Mouse (Mus musculus) limb, embryonic 14.5 days (tissue): ENCODE results near the gene Scap. TPM values are rescaled to one million over a fixed set of nuclear protein-coding genes. Genes with fewer than 3 reads are reported as not detected.

Experiments
- ATAC-seq: fragments of 200-750 bp; cut with Nextera tagmentation; 2 replicates; pipeline ENCODE4 v1.8.0; 2017; ENCODE audit warnings: low read depth, moderate number of reproducible peaks, moderate TSS enrichment; ENCODE audit not compliant: low FRiP score
- DNase-seq: peaks from one replicate; pipeline ENCODE4 v3.0.0-alpha.2; 2015; ENCODE audit warnings: low spot score
- H3K27ac ChIP-seq: fragments of 300-500 bp; sonication (generic); replicated peaks from 2 replicates; pipeline ENCODE4 v1.5.1; 2014; ENCODE audit warnings: low read depth, mild to moderate bottlenecking, low read length, moderate library complexity, mixed read lengths
- H3K27me3 ChIP-seq: fragments of 300-500 bp; sonication (generic); 2 replicates; pipeline ENCODE4 v1.6.1; 2014; ENCODE audit warnings: low read length, mixed read lengths; ENCODE audit not compliant: control insufficient read depth, insufficient read depth
- H3K36me3 ChIP-seq: fragments of 300-500 bp; sonication (generic); 2 replicates; pipeline ENCODE4 v1.6.1; 2014; ENCODE audit warnings: mild to moderate bottlenecking, low read length, moderate library complexity, mixed read lengths; ENCODE audit not compliant: control insufficient read depth, insufficient read depth
- H3K4me1 ChIP-seq: fragments of 300-500 bp; sonication (generic); 2 replicates; pipeline ENCODE4 v1.6.1; 2014; ENCODE audit warnings: antibody characterized with exemption, low read length, mixed read lengths; ENCODE audit not compliant: control insufficient read depth, insufficient read depth
- H3K4me2 ChIP-seq: fragments of 300-500 bp; sonication (generic); replicated peaks from 2 replicates; pipeline ENCODE4 v1.6.1; 2014; ENCODE audit warnings: low read depth, mild to moderate bottlenecking, low read length, moderate library complexity; ENCODE audit not compliant: severe bottlenecking
- H3K4me3 ChIP-seq: fragments of 300-500 bp; sonication (generic); replicated peaks from 2 replicates; pipeline ENCODE4 v1.5.1; 2014; ENCODE audit warnings: low read length
- H3K9ac ChIP-seq: fragments of 300-500 bp; sonication (generic); 2 replicates; pipeline ENCODE4 v1.6.1; 2014; ENCODE audit warnings: mild to moderate bottlenecking, low read depth, low read length, moderate library complexity; ENCODE audit not compliant: severe bottlenecking
- H3K9me3 ChIP-seq: fragments of 300-500 bp; sonication (generic); 2 replicates; pipeline ENCODE4 v1.6.1; 2016; ENCODE audit warnings: low read length; ENCODE audit not compliant: control insufficient read depth
- POLR2A ChIP-seq: fragments of 200-500 bp; IDR thresholded peaks from 2 replicates; pipeline ENCODE4 v1.8.0; 2012; ENCODE audit warnings: inconsistent platforms, mild to moderate bottlenecking, moderate library complexity, borderline replicate concordance; ENCODE audit not compliant: insufficient read depth, insufficient read length; ENCODE audit errors: extremely low read depth
- WGBS: fragments of 180-500 bp; shearing (Covaris S2); extraction: QIAGEN DNeasy Blood & Tissue Kit; methylation state at CpG from one replicate; pipeline ENCODE4 v1.1.7; 2014; 5-methylcytosine and 5-hydroxymethylcytosine counted together
- polyA plus RNA-seq, 2 experiments: library from polyadenylated mRNA; depleted of rRNA in 1 of 2; stranded (reverse) in 1 of 2; unstranded in 1 of 2; fragments of >200 nt; fragmentation: Nextera tagmentation in 1 of 2; extraction: Ambion mirVana in 1 of 2; gene quantifications; 2 replicates each; pipeline versions ENCODE4 v1.2.1 to v1.2.3; 2012 to 2014

Scap gene
- polyA plus RNA-seq, 2 experiments: 28.4 to 30.3 TPM

DNA sequence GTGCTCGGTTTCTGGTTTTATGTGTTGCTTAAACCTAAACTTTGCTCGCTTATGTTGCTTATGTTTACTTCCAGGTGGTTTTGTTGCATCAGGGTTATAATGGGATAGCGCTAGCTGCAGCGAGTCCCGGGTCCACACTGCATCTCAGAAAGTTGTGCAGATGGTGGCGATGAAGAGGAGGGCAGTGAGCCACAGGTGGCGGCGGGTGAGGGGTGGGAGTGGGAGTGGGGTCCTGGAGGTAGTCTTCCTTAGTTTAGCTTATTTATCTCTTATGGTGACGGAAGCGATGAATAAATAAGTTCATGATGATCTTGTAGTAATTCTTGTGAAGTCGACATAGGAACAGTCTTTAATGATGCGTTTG lies 790 bp downstream of the Scap start:
- H3K9ac ChIP-seq: peak overlapping the region; percentile 70
- DNase-seq (no peak), ATAC-seq (peak; percentile 10; the same call in 1 of the 2 replicates)
- peak overlapping the region; percentile 75 for H3K4me2 ChIP-seq
- TF ChIP-seq POLR2A: no peak
- WGBS: 9% methylated on average over 12 of the region's 12 CpGs
- H3K36me3 ChIP-seq: no peaks in the 10 kb centered on the region
- H3K27ac ChIP-seq: no peak overlapping the region
- peak overlapping the region; percentile 81 for H3K4me3 ChIP-seq
- H3K9me3 ChIP-seq: no peaks in the 10 kb centered on the region
- H3K27me3 ChIP-seq: no peaks in the 10 kb centered on the region
- H3K4me1 ChIP-seq: peaks cover 4% of the 10 kb centered on the region; the same call in 1 of the 2 replicates

GRCm38 (mm10) chr9:110334849-110335248 lies 1.8 kb downstream of the Scap start:
- Histone ChIP-seq H3K27me3 (no peaks in the 10 kb centered on the region), H3K4me3 (no peak overlapping the region), H3K9me3 (no peaks in the 10 kb centered on the region), H3K27ac (no peak overlapping the region), H3K4me2 (no peak overlapping the region), H3K9ac (no peak overlapping the region), H3K36me3 (no peaks in the 10 kb centered on the region), H3K4me1 (peaks cover 4% of the 10 kb centered on the region; the same call in 1 of the 2 replicates)
- DNase-seq (no peak), ATAC-seq (no peak)
- whole genome bisulfite sequencing: 62% methylated on average over 8 of the region's 8 CpGs
- TF ChIP-seq POLR2A: no peak

DNA sequence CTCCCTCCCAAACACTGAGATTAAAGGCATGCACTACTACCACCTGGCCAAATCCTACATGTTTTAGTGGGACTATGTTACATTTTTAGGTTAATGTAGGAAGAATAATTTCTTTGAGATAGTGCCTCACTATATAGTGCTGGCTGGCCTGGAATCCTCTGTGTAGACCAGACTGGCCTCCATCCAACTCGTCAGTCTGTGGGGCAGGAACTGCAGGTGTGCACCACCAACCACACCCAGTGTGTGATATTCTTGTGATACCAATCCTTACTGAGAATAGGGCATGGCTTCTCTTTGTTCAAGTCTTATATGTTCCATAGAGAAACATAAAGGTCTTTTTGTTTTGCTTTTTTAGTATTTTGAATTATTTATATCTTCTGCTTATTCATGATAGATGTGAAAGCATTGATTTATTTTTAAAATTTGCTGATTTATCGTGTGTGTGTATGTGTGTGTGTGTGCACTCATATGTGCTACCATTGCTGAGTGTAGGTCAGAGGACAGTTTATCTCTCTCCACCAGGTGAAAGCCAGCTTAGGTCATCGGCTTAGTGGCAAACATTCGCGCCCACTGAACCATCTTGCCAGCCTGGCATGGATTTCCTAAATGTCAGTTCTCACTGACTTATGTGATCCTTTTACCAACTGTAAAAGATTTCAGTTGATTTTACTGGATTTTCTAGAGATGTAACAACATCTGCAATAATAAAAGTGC lies 7.1 kb downstream of the Scap start:
- Histone ChIP-seq H3K4me3 (no peak overlapping the region), H3K27ac (no peak overlapping the region), H3K4me2 (no peak overlapping the region), H3K9ac (no peak overlapping the region), H3K4me1 (no peaks in the 10 kb centered on the region), H3K9me3 (no peaks in the 10 kb centered on the region), H3K36me3 (no peaks in the 10 kb centered on the region), H3K27me3 (no peaks in the 10 kb centered on the region)
- TF ChIP-seq POLR2A: no peak
- DNase-seq (no peak), ATAC-seq (no peak)
- 83% methylated on average over 5 of the region's 5 CpGs for WGBS

DNA sequence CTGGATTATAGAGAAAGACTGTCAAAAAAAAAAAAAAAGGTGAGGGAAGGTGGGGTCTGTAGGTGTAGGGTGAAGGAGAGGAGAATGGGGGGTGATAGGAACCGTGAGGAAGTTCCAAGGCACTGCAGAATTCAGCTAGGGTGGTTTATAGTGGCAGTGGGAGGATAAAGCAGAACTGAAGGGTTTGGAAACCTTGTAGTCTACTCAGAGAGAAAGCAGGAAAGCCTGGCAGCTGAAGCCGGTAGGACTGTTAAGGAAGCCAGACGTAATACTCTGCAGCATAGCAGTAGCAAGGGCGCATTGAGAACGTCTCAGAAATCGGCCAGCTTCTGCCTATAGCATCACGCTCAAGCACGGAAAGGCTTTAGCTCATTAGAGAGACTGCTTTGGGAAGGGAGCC lies 8.9 kb downstream of the Scap start:
- no peak for ATAC-seq

GRCm38 (mm10) chr9:110343805-110344204 lies 10.7 kb downstream of the Scap start:
- no peak for TF ChIP-seq POLR2A
- WGBS: 70% methylated on average over 6 of the region's 6 CpGs
- Histone ChIP-seq H3K4me3 (no peak overlapping the region), H3K27ac (no peak overlapping the region), H3K9me3 (no peaks in the 10 kb centered on the region), H3K9ac (no peak overlapping the region), H3K36me3 (no peaks in the 10 kb centered on the region), H3K27me3 (no peaks in the 10 kb centered on the region), H3K4me1 (no peaks in the 10 kb centered on the region), H3K4me2 (no peak overlapping the region)
- DNase-seq (no peak), ATAC-seq (no peak)

More for the DNA sequence above, 8.9 kb downstream of the Scap start:
- Histone ChIP-seq H3K36me3 (no peaks in the 10 kb centered on the region), H3K4me1 (no peaks in the 10 kb centered on the region), H3K9ac (no peak overlapping the region), H3K27ac (no peak overlapping the region), H3K4me3 (no peak overlapping the region), H3K27me3 (no peaks in the 10 kb centered on the region), H3K9me3 (no peaks in the 10 kb centered on the region), H3K4me2 (no peak overlapping the region)
- no peak for DNase-seq
- no peak for TF ChIP-seq POLR2A
- WGBS: 67% methylated on average over 8 of the region's 8 CpGs
